Mouse (Mus musculus) liver, embryonic 15.5 days (tissue): Measurements from ENCODE around the gene Chd5. TPM values are rescaled to one million over a fixed set of nuclear protein-coding genes. Genes with fewer than 3 reads are reported as not detected.

Source experiments
- polyA plus RNA-seq: library from polyadenylated mRNA; unstranded; fragments of >200 nt; fragmentation: Nextera tagmentation; extraction: Ambion mirVana; gene quantifications from 2 replicates; pipeline ENCODE4 v1.2.1, GENCODE M21; 2015

Gene Chd5
- polyA plus RNA-seq, 1 experiment from 2014 or later = 0.16 TPM

Other genes with a start within 250 kb of the Chd5 start
- gene Tnfrsf25, start 222.7 kb upstream of the Chd5 start, polyA plus RNA-seq = 0.37 and 0.50 TPM in 2 replicates
- gene Espn, start 186.3 kb upstream of the Chd5 start, polyA plus RNA-seq = 1.5 and 2.0 TPM in 2 replicates
- gene Hes2, start 179.8 kb upstream of the Chd5 start, polyA plus RNA-seq = 0.14 TPM in 1 of 2 replicates, not detected in the other
- 14.0 and 14.2 TPM in 2 replicates for gene Acot7, start 160.5 kb upstream of the Chd5 start, polyA plus RNA-seq
- gene Gpr153, start 64.4 kb upstream of the Chd5 start, polyA plus RNA-seq = 0.76 and 1.2 TPM in 2 replicates
- not detected in 2 replicates for gene Hes3, start 47.0 kb upstream of the Chd5 start, polyA plus RNA-seq
- 7.6 TPM in 2 replicates for gene Icmt, start 41.4 kb upstream of the Chd5 start, polyA plus RNA-seq
- gene Rnf207, start 19.7 kb upstream of the Chd5 start, polyA plus RNA-seq = 0.08 TPM in 1 of 2 replicates, not detected in the other
- 146 and 201 TPM in 2 replicates for gene Rpl22, start 12.9 kb upstream of the Chd5 start, polyA plus RNA-seq
- gene Nphp4, start 138.1 kb downstream of the Chd5 start, polyA plus RNA-seq = 0.12 TPM in 2 replicates
- 8.5 and 9.2 TPM in 2 replicates for gene Kcnab2, start 139.2 kb downstream of the Chd5 start, polyA plus RNA-seq